8 mouse cellular contexts compared by ENCODE assay signal in the genomic region with DNA sequence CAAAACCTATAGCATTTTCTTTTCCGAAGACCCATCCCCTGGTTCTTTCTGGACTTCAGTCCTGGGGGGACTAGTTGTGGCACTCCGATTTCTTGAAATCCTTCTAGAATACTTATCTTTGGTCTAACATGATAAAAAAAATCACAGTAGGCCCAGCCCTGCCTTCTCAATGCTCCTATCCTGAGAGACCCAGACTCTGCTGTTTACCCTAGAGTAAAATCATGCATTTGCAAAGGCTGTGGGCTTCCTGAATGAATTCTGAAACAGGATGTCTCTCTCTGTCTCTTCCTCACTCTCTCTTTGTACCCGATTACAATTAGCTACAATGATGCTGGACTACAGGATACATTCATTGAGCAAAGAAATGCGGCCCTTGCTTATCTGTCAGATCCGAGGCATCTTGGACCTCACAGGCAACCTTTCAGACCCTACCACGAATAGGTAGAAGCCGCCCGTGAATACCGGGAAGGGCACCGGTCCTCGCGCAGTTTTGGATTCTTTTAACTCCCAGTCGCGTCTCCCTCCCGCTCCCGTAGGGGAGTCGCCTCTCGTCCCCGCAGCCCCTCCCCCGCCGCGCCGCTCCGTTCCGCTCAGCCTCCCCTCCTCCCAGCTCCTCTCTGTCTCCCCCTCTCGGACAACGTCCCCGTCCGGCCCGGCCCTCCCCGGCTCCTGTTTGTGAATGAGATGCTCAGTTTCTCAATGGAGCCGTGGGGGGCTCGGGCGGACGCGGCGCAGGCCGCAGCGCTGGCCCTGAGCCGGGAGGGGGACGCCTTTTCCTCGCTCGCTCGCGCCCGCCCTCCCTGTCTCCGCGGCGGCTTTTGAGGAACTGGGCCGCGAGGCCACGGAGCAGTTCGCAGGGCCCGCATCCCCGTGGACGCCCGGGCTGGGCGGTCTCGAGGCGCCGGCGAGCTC. TPM values are rescaled to one million over a fixed set of nuclear protein-coding genes. Genes with fewer than 3 reads are reported as not detected.
DNase-seq lines count a peak whose midpoint lies in the region; ATAC-seq lines count a peak whose summit lies in the region.

TSS of gene Ptpn9 (plus strand) at position 638 of the 912 bp plus-strand sequence.

- ATAC-seq in inflammation-experienced regulatory T-cells, adult 6 months = peak; percentile 53
- peak; percentile 87 for ATAC-seq in megakaryocyte progenitor cell, adult 5-6 weeks (replicated peaks; ENCODE audit: poor library complexity)

- DNase-seq in adrenal gland, adult 8-10 months = peak; percentile 84
- DNase-seq in embryo, embryonic 11 days = peak; percentile 94
- peak; percentile 86 for DNase-seq in gastrocnemius, postnatal 25 days
- DNase-seq in left cerebral cortex, postnatal 10 days (ENCODE audit: extremely low spot score in 1 of 2, low spot score in 2 of 2) = peak; percentile 84 to 95
- DNase-seq in right cerebral cortex, postnatal 14 days = peak; percentile 93
- peak; percentile 94 for DNase-seq in yolk sac, embryonic 10.5 days (ENCODE audit: low spot score)

- intact Hi-C loops in left cerebral cortex, postnatal 10 days (cut with DNase I) = loop anchor here (10.0 kb wide), 1 partner anchor 50 kb away; no protein-coding TSS in a partner anchor

RNA-seq across cellular contexts. Expression of gene Ptpn9, which starts in this region (rescaled TPM):
- 10 to 100 TPM; 54.2 to 57.3 (median 56.7) TPM for total RNA-seq in adrenal gland, adult 8-10 months (2022)
- total RNA-seq in gastrocnemius, postnatal 25 days (2021) = 1 to 10 TPM; 4.4 to 5.4 TPM
- polyA plus RNA-seq in inflammation-experienced regulatory T-cells, adult 6 months (2017; shearing (Covaris generic)) = 1 to 10 TPM; 6.0 to 6.9 (median 6.3) TPM
- 10 to 100 TPM; 27.1 to 28.5 TPM for total RNA-seq in left cerebral cortex, postnatal 10 days (2021)
- 10.6 and 14.5 TPM in 2 replicates for total RNA-seq in megakaryocyte progenitor cell, adult 5-6 weeks (2015)
- 9.1 and 10.7 TPM in 2 replicates for total RNA-seq in megakaryocyte progenitor cell, adult 5-6 weeks (2017)

Comparison
In these comparisons a context has a peak if more than half of its experiments do, and no peak if none do; other contexts are left out.
1. Peak in every context shown above with its lines: DNase-seq and ATAC-seq.